Mouse (Mus musculus) intestine, embryonic 16.5 days (tissue): Measurements from ENCODE around the gene Gm20662. TPM values are rescaled to one million over a fixed set of nuclear protein-coding genes. Genes with fewer than 3 reads are reported as not detected.

Experiments used
- ATAC-seq: fragments of 200-750 bp; cut with Nextera tagmentation; 2 replicates; pipeline ENCODE4 v1.8.0; 2017; ENCODE audit warnings: moderate TSS enrichment, moderate library complexity
- H3K27ac ChIP-seq: fragments of 300-500 bp; sonication (generic); 2 replicates; pipeline ENCODE4 v1.5.1; 2014; ENCODE audit warnings: mild to moderate bottlenecking, low read length
- H3K27me3 ChIP-seq: fragments of 300-500 bp; sonication (generic); replicated peaks from 2 replicates; pipeline ENCODE4 v1.6.1; 2014; ENCODE audit warnings: low read length, control low read depth, mixed read lengths; ENCODE audit not compliant: control insufficient read depth, insufficient read depth
- H3K36me3 ChIP-seq: fragments of 300-500 bp; sonication (generic); 2 replicates; pipeline ENCODE4 v1.6.1; 2014; ENCODE audit warnings: low read length, control low read depth; ENCODE audit not compliant: control insufficient read depth, insufficient read depth
- H3K4me1 ChIP-seq: fragments of 300-500 bp; sonication (generic); 2 replicates; pipeline ENCODE4 v1.6.1; 2014; ENCODE audit warnings: low read length, control low read depth, mixed read lengths; ENCODE audit not compliant: control insufficient read depth, insufficient read depth
- H3K4me2 ChIP-seq: fragments of 300-500 bp; sonication (generic); 2 replicates; pipeline ENCODE4 v1.6.1; 2014; ENCODE audit warnings: low read depth, low read length, control low read depth
- H3K4me3 ChIP-seq: fragments of 300-500 bp; sonication (generic); 2 replicates; pipeline ENCODE4 v1.5.1; 2014; ENCODE audit warnings: mild to moderate bottlenecking, low read length
- H3K9ac ChIP-seq: fragments of 300-500 bp; sonication (generic); 2 replicates; pipeline ENCODE4 v1.6.1; 2014; ENCODE audit warnings: low read depth, low read length
- H3K9me3 ChIP-seq: fragments of 300-500 bp; sonication (generic); 2 replicates; pipeline ENCODE4 v1.6.1; 2016; ENCODE audit warnings: low read length, control low read depth; ENCODE audit not compliant: control insufficient read depth
- WGBS: fragments of 180-500 bp; shearing (Covaris S2); extraction: QIAGEN DNeasy Blood & Tissue Kit; methylation state at CpG from one replicate; pipeline ENCODE4 v1.1.7; 2014; 5-methylcytosine and 5-hydroxymethylcytosine counted together
- polyA plus RNA-seq: library from polyadenylated mRNA; unstranded; fragments of >200 nt; fragmentation: Nextera tagmentation; extraction: Ambion mirVana; gene quantifications from 2 replicates; pipeline ENCODE4 v1.2.1, GENCODE M21; 2015

Gm20662 gene
- polyA plus RNA-seq, 1 experiment from 2014 or later: 0.54 TPM

DNA sequence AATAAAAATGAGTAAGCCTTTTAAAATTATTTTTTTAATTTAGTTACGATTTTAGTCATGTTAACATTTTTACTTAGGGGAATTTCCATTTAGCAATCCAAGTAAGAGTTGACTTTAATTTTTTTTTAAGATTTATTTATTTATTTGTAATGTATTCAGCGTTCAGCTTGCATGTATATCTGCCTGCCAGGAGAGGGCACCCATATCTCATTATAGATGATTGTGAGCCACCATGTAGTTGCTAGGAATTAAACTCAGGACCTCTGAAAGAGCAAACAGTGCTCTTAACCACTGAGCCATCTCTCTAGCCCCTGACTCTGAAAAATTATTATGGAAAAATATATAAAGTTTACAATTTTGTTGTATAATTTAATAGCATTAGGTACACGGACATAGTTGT is 30.4 kb downstream of the Gm20662 start:
- Histone ChIP-seq H3K4me3 (no peak overlapping the region), H3K27ac (no peak overlapping the region), H3K9ac (no peak overlapping the region), H3K36me3 (peaks cover 12% of the 10 kb centered on the region), H3K9me3 (no peaks in the 10 kb centered on the region), H3K27me3 (no peaks in the 10 kb centered on the region), H3K4me2 (no peak overlapping the region), H3K4me1 (no peaks in the 10 kb centered on the region)
- no peak for ATAC-seq
- WGBS: 88% methylated on average over 3 of the region's 3 CpGs

GRCm38 (mm10) chr9:108027867-108028266 is 31.7 kb downstream of the Gm20662 start:
- no peak for ATAC-seq
- WGBS: 96% methylated on average over 3 of the region's 3 CpGs
- H3K27me3 ChIP-seq: no peaks in the 10 kb centered on the region
- no peak overlapping the region for H3K9ac ChIP-seq
- no peaks in the 10 kb centered on the region for H3K9me3 ChIP-seq
- H3K4me1 ChIP-seq: no peaks in the 10 kb centered on the region
- no peak overlapping the region for H3K4me2 ChIP-seq
- peaks cover 12% of the 10 kb centered on the region for H3K36me3 ChIP-seq
- H3K4me3 ChIP-seq: no peak overlapping the region
- no peak overlapping the region for H3K27ac ChIP-seq

DNA sequence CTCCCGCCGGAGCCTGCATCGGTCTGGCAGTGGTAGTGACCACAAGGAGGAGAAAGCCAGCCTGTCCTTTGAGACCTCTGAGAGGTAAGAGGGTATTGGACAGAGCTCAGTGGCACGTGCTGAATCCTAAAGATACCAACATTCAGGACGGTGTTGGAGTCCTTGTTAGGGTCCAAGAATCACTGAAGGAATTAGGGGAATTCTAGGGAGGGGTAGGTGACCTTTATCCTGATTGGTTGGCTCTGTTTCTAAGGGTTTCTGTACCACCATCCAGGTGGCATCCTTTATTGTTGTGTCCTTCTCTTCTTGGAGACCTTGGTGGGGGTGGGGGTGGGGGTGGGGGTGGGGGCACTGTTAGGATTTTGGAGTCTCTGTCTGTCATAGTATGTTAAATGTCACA is 36.0 kb downstream of the Gm20662 start:
- H3K4me3 ChIP-seq: no peak overlapping the region
- 91% methylated on average over 5 of the region's 5 CpGs for WGBS

DNA sequence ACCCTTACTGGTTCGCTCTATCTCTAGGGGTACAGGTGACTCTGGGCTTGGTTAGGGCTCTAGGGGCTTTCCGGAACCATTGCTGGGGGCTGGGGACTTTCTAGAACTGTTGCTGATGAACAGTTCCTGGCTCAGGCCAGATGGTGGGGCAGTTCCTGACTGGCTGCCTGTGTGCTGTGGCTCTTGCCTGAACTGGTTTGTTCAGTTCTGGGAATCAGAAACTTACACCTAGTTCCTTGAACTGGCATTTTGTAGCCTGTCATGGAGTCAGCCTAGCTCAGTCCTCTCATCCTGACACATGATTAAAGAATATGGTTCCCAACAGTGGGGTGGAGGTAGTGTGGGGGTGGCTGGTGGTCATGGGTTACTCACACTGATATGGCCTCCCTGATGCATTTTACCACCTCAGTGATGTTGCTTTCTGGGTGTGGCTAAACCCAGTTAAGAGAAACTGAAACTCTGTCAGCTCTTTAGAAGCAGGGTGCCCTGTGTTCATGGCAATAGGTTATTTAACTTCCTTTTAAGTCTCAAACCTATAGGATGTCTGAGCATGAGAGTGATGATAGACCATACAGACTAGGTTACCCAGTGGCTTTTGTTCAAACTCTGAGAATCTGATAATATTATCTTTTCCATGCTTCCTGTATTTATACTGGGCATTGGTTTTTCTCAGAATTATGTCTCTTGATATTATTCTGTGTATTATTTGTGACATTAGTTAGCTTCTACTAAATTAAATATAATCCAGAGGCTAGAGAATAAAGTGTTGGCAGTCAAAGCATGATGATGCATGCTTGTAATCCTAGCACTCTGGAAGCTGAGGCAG is 39.4 kb downstream of the Gm20662 start:
- Histone ChIP-seq H3K4me2 (no peak overlapping the region), H3K9ac (no peak overlapping the region), H3K27ac (no peak overlapping the region), H3K9me3 (no peaks in the 10 kb centered on the region), H3K4me1 (no peaks in the 10 kb centered on the region), H3K36me3 (peaks cover 3% of the 10 kb centered on the region; the same call in 1 of the 2 replicates), H3K27me3 (no peaks in the 10 kb centered on the region), H3K4me3 (no peak overlapping the region)
- 96% methylated on average over 2 of the region's 2 CpGs for WGBS
- ATAC-seq: peak; percentile 76

More for the DNA sequence above, 36.0 kb downstream of the Gm20662 start:
- H3K4me1 ChIP-seq: no peaks in the 10 kb centered on the region
- H3K27me3 ChIP-seq: no peaks in the 10 kb centered on the region
- peaks cover 10% of the 10 kb centered on the region for H3K36me3 ChIP-seq
- H3K4me2 ChIP-seq: no peak overlapping the region
- H3K27ac ChIP-seq: no peak overlapping the region
- no peaks in the 10 kb centered on the region for H3K9me3 ChIP-seq
- ATAC-seq: no peak
- no peak overlapping the region for H3K9ac ChIP-seq

GRCm38 (mm10) chr9:108044751-108045492 is 48.8 kb downstream of the Gm20662 start:
- 98% methylated on average over 8 of the region's 8 CpGs for WGBS
- no peak for ATAC-seq
- 0 out of 2 replicates have a peak, but pooled peaks cover 9% of the 10 kb centered on the region for H3K36me3 ChIP-seq

GRCm38 (mm10) chr9:108046582-108046981 is 50.4 kb downstream of the Gm20662 start:
- H3K4me2 ChIP-seq: no peak overlapping the region
- 95% methylated on average over 4 of the region's 4 CpGs for WGBS
- no peak overlapping the region for H3K9ac ChIP-seq
- H3K27me3 ChIP-seq: no peaks in the 10 kb centered on the region
- no peaks in the 10 kb centered on the region for H3K9me3 ChIP-seq
- H3K27ac ChIP-seq: no peak overlapping the region
- ATAC-seq: no peak
- no peak overlapping the region for H3K4me3 ChIP-seq
- H3K36me3 ChIP-seq: peaks cover 16% of the 10 kb centered on the region; the same call in 1 of the 2 replicates
- peaks cover 25% of the 10 kb centered on the region for H3K4me1 ChIP-seq

More at GRCm38 (mm10) chr9:108044751-108045492, 48.8 kb downstream of the Gm20662 start:
- Histone ChIP-seq H3K4me1 (peaks cover 17% of the 10 kb centered on the region), H3K4me2 (no peak overlapping the region), H3K27me3 (no peaks in the 10 kb centered on the region), H3K9me3 (no peaks in the 10 kb centered on the region), H3K27ac (no peak overlapping the region), H3K9ac (no peak overlapping the region), H3K4me3 (no peak overlapping the region)

- WGBS: 44% methylated on average over 17 of the region's 17 CpGs
- peaks cover 34% of the 10 kb centered on the region for H3K4me1 ChIP-seq
- H3K9ac ChIP-seq: peak overlapping the region; percentile 67
- no peak for ATAC-seq
- H3K9me3 ChIP-seq: no peaks in the 10 kb centered on the region
- peaks cover 20% of the 10 kb centered on the region; the same call in 1 of the 2 replicates for H3K36me3 ChIP-seq
- H3K4me2 ChIP-seq: peak overlapping the region; percentile 84
- H3K4me3 ChIP-seq: peak overlapping the region; percentile 86
- H3K27me3 ChIP-seq: no peaks in the 10 kb centered on the region
- H3K27ac ChIP-seq: peak overlapping the region; percentile 87
Measured at GRCm38 (mm10) chr9:108047601-108048565, 51.7 kb downstream of the Gm20662 start.

DNA sequence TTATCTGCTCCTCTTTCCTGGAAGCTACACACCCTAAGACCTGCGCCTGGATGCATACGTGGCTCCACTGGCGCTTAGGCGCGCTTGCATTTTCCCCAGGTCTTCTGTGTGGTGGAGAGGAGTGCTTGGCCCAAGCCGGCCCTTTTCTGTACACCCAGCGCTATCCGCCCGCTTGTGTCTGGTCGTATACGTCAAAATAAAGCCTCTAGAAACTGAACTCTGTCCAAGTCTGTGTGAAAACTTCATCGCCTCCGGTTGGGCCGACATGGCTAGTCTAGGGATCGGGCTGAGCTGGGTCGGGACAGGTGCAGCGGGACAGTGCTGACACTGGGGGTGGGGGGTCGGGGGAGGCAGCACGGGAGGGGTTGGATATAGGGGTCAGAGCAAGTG is 52.4 kb downstream of the Gm20662 start:
- Histone ChIP-seq H3K9ac (peak overlapping the region; percentile 67), H3K4me3 (peak overlapping the region; percentile 86), H3K4me2 (peak overlapping the region; percentile 84), H3K27ac (peak overlapping the region; percentile 87), H3K36me3 (peaks cover 20% of the 10 kb centered on the region; the same call in 1 of the 2 replicates), H3K9me3 (no peaks in the 10 kb centered on the region), H3K4me1 (peaks cover 40% of the 10 kb centered on the region), H3K27me3 (no peaks in the 10 kb centered on the region)
- ATAC-seq: peak; percentile 11
- 1% methylated on average over 19 of the region's 19 CpGs for WGBS
